Mouse (Mus musculus) kidney, postnatal 14 days (tissue): Measurements from ENCODE around the gene Fbxl21.

ENCODE experiments used
- DNase-seq: peaks from one replicate; pipeline ENCODE4 v3.0.0; 2022; ENCODE audit warnings: mixed read lengths

Gene Fbxl21

GRCm38 (mm10) chr13:56582720-56583119 is 60.4 kb downstream of the Fbxl21 start:
- DNase-seq = no peak

- no peak for DNase-seq
Observed at GRCm38 (mm10) chr13:56586046-56586445, 63.8 kb downstream of the Fbxl21 start.
